Mouse (Mus musculus): ENCODE data around the gene Abcb9. TPM values are rescaled to one million over a fixed set of nuclear protein-coding genes. Genes with fewer than 3 reads are reported as not detected.
A peak's percentile ranks its signal among the peaks of the same experiment; 100 is the strongest.

The Abcb9 gene
- total and polyA plus RNA-seq, 2 experiments from 2014 or later = 29.6 to 42.1 TPM

DNA sequence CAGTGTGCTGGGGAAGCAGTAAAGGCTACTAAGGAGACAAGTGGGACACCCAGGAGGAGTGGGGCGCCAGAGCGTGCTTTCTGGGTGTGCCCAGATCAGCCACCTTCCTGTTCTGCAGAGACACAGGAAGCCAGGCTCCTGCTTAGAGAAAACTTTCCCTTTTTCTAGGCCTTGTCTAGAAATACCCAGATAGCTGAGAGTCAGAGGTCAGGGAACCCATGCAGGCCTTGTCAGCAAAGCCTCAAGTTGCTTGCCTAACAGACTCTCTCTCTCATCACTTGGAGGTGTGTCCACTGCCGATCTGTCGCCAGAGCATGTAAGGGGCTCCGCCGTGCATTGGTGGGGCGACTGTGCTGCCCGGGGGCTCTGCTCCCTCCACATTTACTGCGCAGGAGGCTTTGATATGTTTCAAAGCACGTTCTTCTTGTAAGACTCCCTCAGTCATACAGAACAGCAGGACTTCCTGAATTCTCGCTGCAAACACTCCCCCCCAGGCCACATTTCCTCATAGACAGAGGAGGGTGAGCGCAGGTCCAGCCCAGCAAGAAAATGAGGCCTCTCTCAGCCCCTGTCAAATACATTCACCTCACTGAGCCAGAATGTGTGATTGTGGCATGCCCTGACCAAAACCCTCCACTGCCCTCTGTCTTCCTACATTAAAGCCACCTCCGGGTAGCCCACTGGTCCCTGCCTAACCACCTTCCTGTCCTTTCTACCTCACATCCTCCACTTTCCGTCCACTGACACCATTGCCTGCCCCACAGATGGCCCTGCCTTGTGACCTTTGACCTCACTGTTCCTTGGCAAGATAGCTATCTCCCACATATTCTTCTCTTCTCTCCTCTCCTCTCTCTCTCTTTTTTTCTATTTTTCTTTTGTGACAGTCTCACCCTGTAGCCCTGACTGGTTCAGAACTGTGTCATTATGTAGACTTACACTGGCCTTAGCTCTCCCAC lies 45.2 kb downstream of the Abcb9 start:
- no peak for ATAC-seq (ENCODE audit: low FRiP score)
- peaks cover 5% of the 10 kb centered on the region; the same call in 1 of the 2 replicates for H3K4me1 ChIP-seq (ENCODE audit: insufficient read depth, low read length)
- H3K27me3 ChIP-seq (ENCODE audit: insufficient read depth, low read length) = no peaks in the 10 kb centered on the region
- H3K4me2 ChIP-seq (ENCODE audit: low read depth, low read length, poor library complexity, severe bottlenecking) = no peak overlapping the region
- no peak for DNase-seq (ENCODE audit: low spot score)
- H3K27ac ChIP-seq (ENCODE audit: low read depth, low read length) = 0 out of 2 replicates have a peak overlapping the region, but pooled peaks have one; percentile 33
- 0 out of 2 replicates have a peak, but pooled peaks have one; percentile 14 for TF ChIP-seq CTCF (IDR thresholded peaks at IDR 0.05)
- H3K9me3 ChIP-seq (ENCODE audit: low read length) = no peaks in the 10 kb centered on the region
- no peaks in the 10 kb centered on the region for H3K36me3 ChIP-seq (ENCODE audit: insufficient read depth, low read length)
- no peak overlapping the region for H3K4me3 ChIP-seq (ENCODE audit: low read depth, low read length)
- 51% methylated on average over 14 of the region's 14 CpGs for WGBS
- 0 out of 2 replicates have a peak overlapping the region, but pooled peaks have one; percentile 19 for H3K9ac ChIP-seq (replicated peaks; ENCODE audit: low read length, poor library complexity, severe bottlenecking)

- TF ChIP-seq CTCF (IDR thresholded peaks at IDR 0.05) = no peak
- no peaks in the 10 kb centered on the region for H3K36me3 ChIP-seq (ENCODE audit: insufficient read depth, low read length)
- ATAC-seq (ENCODE audit: low FRiP score) (no peak), DNase-seq (ENCODE audit: low spot score) (no peak)
- H3K27ac ChIP-seq (ENCODE audit: low read depth, low read length) = 0 out of 2 replicates have a peak overlapping the region, but pooled peaks have one; percentile 33
- WGBS = 53% methylated on average over 15 of the region's 15 CpGs
- H3K4me1 ChIP-seq (ENCODE audit: insufficient read depth, low read length) = peaks cover 6% of the 10 kb centered on the region; the same call in 1 of the 2 replicates
- no peaks in the 10 kb centered on the region for H3K27me3 ChIP-seq (ENCODE audit: insufficient read depth, low read length)
- H3K4me3 ChIP-seq (ENCODE audit: low read depth, low read length) = no peak overlapping the region
- H3K9me3 ChIP-seq (ENCODE audit: low read length) = no peaks in the 10 kb centered on the region
- H3K4me2 ChIP-seq (ENCODE audit: low read depth, low read length, poor library complexity, severe bottlenecking) = no peak overlapping the region
- no peak overlapping the region for H3K9ac ChIP-seq (replicated peaks; ENCODE audit: low read length, poor library complexity, severe bottlenecking)
These were observed 46.2 kb downstream of the Abcb9 start for GRCm38 (mm10) chr5:124049249-124050045.

DNA sequence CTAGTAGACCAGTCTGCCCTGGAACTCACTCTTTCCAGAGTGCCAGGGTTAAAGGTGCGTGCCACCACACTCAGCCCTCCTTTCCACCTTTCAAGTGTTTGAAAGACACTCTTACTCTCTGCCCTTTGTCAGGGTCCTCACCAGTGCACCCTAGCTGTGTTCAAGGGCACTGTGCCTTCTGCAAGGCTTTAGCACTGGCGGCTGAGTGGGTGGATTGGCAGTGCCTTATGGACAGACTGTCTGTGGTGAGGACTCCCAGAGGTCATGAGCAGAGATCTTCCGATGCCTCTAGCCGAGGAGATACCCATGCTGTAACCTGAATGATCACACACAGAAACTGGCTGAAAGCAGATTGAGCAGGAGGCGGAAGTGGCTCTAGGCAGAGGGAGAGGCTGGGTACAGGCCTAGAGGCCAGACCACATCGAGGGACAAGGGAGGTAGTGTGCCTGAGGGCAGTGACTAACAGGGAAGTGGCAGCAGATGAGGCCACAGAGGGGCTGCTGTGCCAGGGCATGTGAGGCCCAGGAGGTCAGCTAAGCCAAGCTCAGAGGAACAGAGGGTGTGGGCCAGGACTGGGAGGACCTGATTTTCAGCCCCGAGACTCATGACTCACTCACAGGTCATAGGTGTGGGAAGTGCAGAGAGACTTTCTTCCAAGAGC lies 48.7 kb downstream of the Abcb9 start:
- Histone ChIP-seq H3K27me3 (ENCODE audit: insufficient read depth, low read length) (no peaks in the 10 kb centered on the region), H3K36me3 (ENCODE audit: insufficient read depth, low read length) (no peaks in the 10 kb centered on the region), H3K4me2 (ENCODE audit: low read depth, low read length, poor library complexity, severe bottlenecking) (no peak overlapping the region), H3K9ac (replicated peaks; ENCODE audit: low read length, poor library complexity, severe bottlenecking) (no peak overlapping the region), H3K4me3 (ENCODE audit: low read depth, low read length) (no peak overlapping the region), H3K9me3 (ENCODE audit: low read length) (no peaks in the 10 kb centered on the region), H3K4me1 (ENCODE audit: insufficient read depth, low read length) (peaks cover 6% of the 10 kb centered on the region; the same call in 1 of the 2 replicates), H3K27ac (ENCODE audit: low read depth, low read length) (no peak overlapping the region)
- DNase-seq (ENCODE audit: low spot score) = no peak
- no peak for TF ChIP-seq CTCF (IDR thresholded peaks at IDR 0.05)
- no peak for ATAC-seq (ENCODE audit: low FRiP score)
- WGBS = 84% methylated on average over 7 of the region's 7 CpGs

GRCm38 (mm10) chr5:124045453-124046010 lies 50.1 kb downstream of the Abcb9 start:
- DNase-seq (ENCODE audit: low spot score) (peak; percentile 72), ATAC-seq (ENCODE audit: low FRiP score) (no peak)
- Histone ChIP-seq H3K9ac (replicated peaks; ENCODE audit: low read length, poor library complexity, severe bottlenecking) (no peak overlapping the region), H3K4me2 (ENCODE audit: low read depth, low read length, poor library complexity, severe bottlenecking) (no peak overlapping the region), H3K27ac (ENCODE audit: low read depth, low read length) (no peak overlapping the region), H3K36me3 (ENCODE audit: insufficient read depth, low read length) (no peaks in the 10 kb centered on the region), H3K27me3 (ENCODE audit: insufficient read depth, low read length) (no peaks in the 10 kb centered on the region), H3K4me3 (ENCODE audit: low read depth, low read length) (no peak overlapping the region), H3K4me1 (ENCODE audit: insufficient read depth, low read length) (peaks cover 6% of the 10 kb centered on the region; the same call in 1 of the 2 replicates), H3K9me3 (ENCODE audit: low read length) (no peaks in the 10 kb centered on the region)
- 15% methylated on average over 11 of the region's 11 CpGs for WGBS
- TF ChIP-seq CTCF (IDR thresholded peaks at IDR 0.05) = no peak

DNA sequence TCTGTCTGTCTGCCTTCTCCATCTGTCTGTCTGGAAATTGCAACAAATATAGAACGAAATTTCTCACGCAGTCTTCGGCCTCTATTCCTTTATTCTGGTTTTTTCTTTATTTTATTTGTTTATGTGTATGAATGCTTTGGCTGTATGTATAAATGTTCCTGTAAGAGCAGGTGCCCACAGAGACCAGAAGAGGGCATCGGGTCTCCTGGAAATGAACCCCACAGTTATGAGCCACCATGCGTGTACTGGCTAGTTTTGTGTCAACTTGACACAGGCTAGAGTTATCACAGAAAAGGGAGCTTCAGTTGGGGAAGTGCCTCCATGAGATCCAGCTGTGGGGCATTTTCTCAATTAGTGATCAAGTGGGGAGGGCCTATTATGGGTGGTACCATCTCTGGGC lies 51.6 kb downstream of the Abcb9 start:
- peaks cover 3% of the 10 kb centered on the region; the same call in 1 of the 2 replicates for H3K4me1 ChIP-seq (ENCODE audit: insufficient read depth, low read length)
- H3K27me3 ChIP-seq (ENCODE audit: insufficient read depth, low read length) = no peaks in the 10 kb centered on the region
- H3K27ac ChIP-seq (ENCODE audit: low read depth, low read length) = peak overlapping the region; percentile 68
- WGBS = 53% methylated on average over 5 of the region's 5 CpGs
- ATAC-seq (ENCODE audit: low FRiP score) (no peak; the same call in 1 of the 2 replicates), DNase-seq (ENCODE audit: low spot score) (no peak)
- no peaks in the 10 kb centered on the region for H3K9me3 ChIP-seq (ENCODE audit: low read length)
- peak; percentile 34 for TF ChIP-seq CTCF (IDR thresholded peaks at IDR 0.05)
- H3K9ac ChIP-seq (replicated peaks; ENCODE audit: low read length, poor library complexity, severe bottlenecking) = no peak overlapping the region
- H3K36me3 ChIP-seq (ENCODE audit: insufficient read depth, low read length) = no peaks in the 10 kb centered on the region
- no peak overlapping the region for H3K4me3 ChIP-seq (ENCODE audit: low read depth, low read length)
- H3K4me2 ChIP-seq (ENCODE audit: low read depth, low read length, poor library complexity, severe bottlenecking) = no peak overlapping the region

All from midbrain, postnatal 0 days (tissue).